Mouse (Mus musculus): ENCODE data around the gene Brcc3. TPM values are rescaled to one million over a fixed set of nuclear protein-coding genes. Genes with fewer than 3 reads are reported as not detected.
A peak's percentile ranks its signal among the peaks of the same experiment; 100 is the strongest.

Brcc3 gene
- 10 to 100 TPM; 22.0 to 25.1 TPM for total RNA-seq (2021)
- long read RNA-seq, experiment 1, partial matches to known transcripts, result 1 of 2 reads
- long read RNA-seq, experiment 1, other reads (novel, unspliced or antisense), result 1 of 2 reads
- long read RNA-seq, experiment 2, result 0 reads

- DNase-seq (ENCODE audit: low spot score), result peak; percentile 81
Observed at GRCm38 (mm10) chrX:75415936-75416785, at the start of gene Brcc3, which contains the start of the genes Cmc4 and Mtcp1. Gene Brcc3 (plus strand): TSS chrX:75416628. Gene Cmc4 (minus strand): TSS chrX:75416584. Gene Mtcp1 (minus strand): TSS chrX:75416588.

- no peak for DNase-seq (ENCODE audit: low spot score)
Observed at GRCm38 (mm10) chrX:75370197-75370596, 46.2 kb upstream of the Brcc3 start.

GRCm38 (mm10) chrX:75372666-75373425 is 43.6 kb upstream of the Brcc3 start:
- no peak for DNase-seq (ENCODE audit: low spot score)

GRCm38 (mm10) chrX:75376815-75377214 is 39.6 kb upstream of the Brcc3 start:
- DNase-seq (ENCODE audit: low spot score), result no peak

- no peak for DNase-seq (ENCODE audit: low spot score)
Observed at GRCm38 (mm10) chrX:75381176-75381575, 35.3 kb upstream of the Brcc3 start.

- DNase-seq (ENCODE audit: low spot score), result no peak
Observed at GRCm38 (mm10) chrX:75381699-75382098, 34.7 kb upstream of the Brcc3 start.

- DNase-seq (ENCODE audit: low spot score), result peak; percentile 72
Observed at GRCm38 (mm10) chrX:75382195-75382771, 34.1 kb upstream of the Brcc3 start, which contains the start of the genes Fundc2 and F8. Gene Fundc2 (plus strand): TSS chrX:75382399. Gene F8 (minus strand): TSS chrX:75382615.

GRCm38 (mm10) chrX:75399471-75399870 is 17.0 kb upstream of the Brcc3 start:
- no peak for DNase-seq (ENCODE audit: low spot score)

- no peak for DNase-seq (ENCODE audit: low spot score)
Observed at GRCm38 (mm10) chrX:75402668-75403067, 13.8 kb upstream of the Brcc3 start.

GRCm38 (mm10) chrX:75403350-75403749 is 13.1 kb upstream of the Brcc3 start:
- DNase-seq (ENCODE audit: low spot score), result no peak

GRCm38 (mm10) chrX:75409711-75410110 is 6.7 kb upstream of the Brcc3 start:
- no peak for DNase-seq (ENCODE audit: low spot score)

GRCm38 (mm10) chrX:75454597-75454996 is 38.2 kb downstream of the Brcc3 start:
- DNase-seq (ENCODE audit: low spot score), result no peak

GRCm38 (mm10) chrX:75475182-75475644 is 58.8 kb downstream of the Brcc3 start:
- peak; percentile 1 for DNase-seq (ENCODE audit: low spot score)

- DNase-seq (ENCODE audit: low spot score), result no peak
Observed at GRCm38 (mm10) chrX:75489886-75490285, 73.5 kb downstream of the Brcc3 start.

Other genes starting within 250 kb of the Brcc3 start
- gene Fundc2, start 34.2 kb upstream of the Brcc3 start, total RNA-seq (2021), result 100 to 1,000 TPM; 218 to 237 TPM
- gene F8, start 34.0 kb upstream of the Brcc3 start, total RNA-seq (2021), result 1 to 10 TPM in 1 of 2 experiments, under 1 TPM in 1; 0.66 to 1.0 TPM
- gene Cmc4, start within 50 bp of the Brcc3 start, total RNA-seq (2021), result 1 to 10 TPM; 7.6 to 9.1 TPM
- gene Mtcp1, start within 50 bp of the Brcc3 start, total RNA-seq (2021), result 1 to 10 TPM; 1.9 to 2.3 TPM
- 10 to 100 TPM; 35.4 to 37.2 TPM for gene Vbp1, start 97.7 kb downstream of the Brcc3 start, total RNA-seq (2021)
- under 1 TPM; 0.07 to 0.21 TPM for gene Rab39b, start 161.6 kb downstream of the Brcc3 start, total RNA-seq (2021)

Measured in gastrocnemius, adult 18-20 months (tissue).